Mouse (Mus musculus) ES-E14 (cell line): Measurements from ENCODE around the gene Hipk2.

Source experiments
- CHD2 ChIP-seq: IDR thresholded peaks from 2 replicates; pipeline ENCODE4 v1.6.1; 2014; ENCODE audit warnings: mild to moderate bottlenecking, low read depth, low read length, inconsistent platforms
- HCFC1 ChIP-seq: IDR thresholded peaks from 2 replicates; pipeline ENCODE4 v1.6.1; 2012; ENCODE audit warnings: low read length, inconsistent platforms, borderline replicate concordance; ENCODE audit not compliant: insufficient read depth
- ZC3H11A ChIP-seq: IDR thresholded peaks from 2 replicates; pipeline ENCODE4 v1.6.1; 2012; ENCODE audit warnings: low read depth, mild to moderate bottlenecking, inconsistent platforms, low read length, borderline replicate concordance
- ZNF384 ChIP-seq: IDR thresholded peaks from 2 replicates; pipeline ENCODE4 v1.6.1; 2012; ENCODE audit warnings: low read depth, low read length, inconsistent platforms

- TF ChIP-seq CHD2, result no peak
- TF ChIP-seq ZNF384, result no peak
- no peak for TF ChIP-seq ZC3H11A
- TF ChIP-seq HCFC1, result no peak
Measured at GRCm38 (mm10) chr6:38850715-38851259, 25.2 kb downstream of the Hipk2 start.
